Mouse (Mus musculus): Measurements from ENCODE around the gene Casz1. TPM values are rescaled to one million over a fixed set of nuclear protein-coding genes. Genes with fewer than 3 reads are reported as not detected.
A peak's percentile ranks its signal among the peaks of the same experiment; 100 is the strongest.

Casz1 gene
- polyA plus RNA-seq, 1 experiment from 2014 or later, result 4.9 TPM

DNA sequence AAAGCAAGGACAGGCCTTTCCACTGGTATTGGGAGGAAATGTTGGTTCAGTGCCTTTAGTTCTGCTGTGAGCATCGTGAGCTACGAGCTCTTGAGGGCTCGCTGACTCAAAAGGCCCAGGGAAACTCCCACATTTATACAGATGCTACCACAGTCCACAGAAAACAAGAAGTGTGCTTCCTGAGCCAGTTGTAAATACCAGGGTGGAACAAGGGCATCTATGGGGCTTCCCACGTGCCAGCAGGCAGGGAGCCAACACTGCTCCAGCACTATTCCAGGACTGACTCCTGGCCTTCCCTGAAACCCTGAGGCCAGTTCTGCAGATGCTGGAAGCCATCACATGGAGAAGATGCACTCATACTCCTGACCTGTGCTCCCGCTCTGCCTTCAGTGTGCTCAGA is 165.4 kb downstream of the Casz1 start:
- no peak overlapping the region for H3K9ac ChIP-seq (ENCODE audit: low read length)
- WGBS, result 86% methylated on average over 5 of the region's 5 CpGs

DNA sequence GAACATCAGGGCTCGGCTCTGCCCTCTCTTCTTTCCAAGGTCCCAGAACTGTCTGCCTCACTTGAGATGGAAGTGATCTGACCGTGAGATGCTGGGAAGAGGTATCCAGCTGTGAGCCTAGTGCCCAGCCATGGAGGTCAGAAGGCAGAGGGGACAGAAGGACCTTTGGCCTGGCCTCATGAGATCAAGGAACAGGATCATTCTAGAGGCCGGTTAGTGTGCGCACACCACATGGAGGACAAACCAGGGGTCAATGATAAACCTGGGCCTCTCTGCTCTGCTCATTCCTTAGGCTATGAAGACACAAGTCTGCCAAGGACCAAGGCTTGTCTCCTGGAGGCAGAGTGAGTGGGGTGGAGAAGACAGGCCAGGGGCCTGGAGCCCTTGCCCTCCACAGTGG is 166.5 kb downstream of the Casz1 start:
- no peaks in the 10 kb centered on the region for H3K9me3 ChIP-seq (ENCODE audit: control insufficient read depth, low read length)
- no peak for DNase-seq (ENCODE audit: low spot score)
- no peaks in the 10 kb centered on the region; the same call in 1 of the 2 replicates for H3K36me3 ChIP-seq (ENCODE audit: control insufficient read depth, insufficient read depth, low read length)
- WGBS, result 68% methylated on average over 4 of the region's 4 CpGs
- no peak overlapping the region for H3K27ac ChIP-seq (ENCODE audit: low read depth, low read length)
- no peak overlapping the region for H3K9ac ChIP-seq (ENCODE audit: low read length)
- ATAC-seq (ENCODE audit: insufficient read depth, low FRiP score, low TSS enrichment), result no peak
- H3K4me3 ChIP-seq (ENCODE audit: low read depth, low read length), result no peak overlapping the region
- peaks cover 5% of the 10 kb centered on the region; the same call in 1 of the 2 replicates for H3K4me1 ChIP-seq (ENCODE audit: control insufficient read depth, insufficient read depth, low read length)
- no peak overlapping the region for H3K4me2 ChIP-seq (ENCODE audit: low read depth)
- H3K27me3 ChIP-seq (ENCODE audit: control insufficient read depth, insufficient read depth, low read length), result no peaks in the 10 kb centered on the region

More for the DNA sequence above, 165.4 kb downstream of the Casz1 start:
- no peak overlapping the region for H3K4me3 ChIP-seq (ENCODE audit: low read depth, low read length)
- DNase-seq (ENCODE audit: low spot score) (no peak), ATAC-seq (ENCODE audit: insufficient read depth, low FRiP score, low TSS enrichment) (no peak)
- H3K4me1 ChIP-seq (ENCODE audit: control insufficient read depth, insufficient read depth, low read length), result no peaks in the 10 kb centered on the region; the same call in 1 of the 2 replicates
- H3K4me2 ChIP-seq (ENCODE audit: low read depth), result no peak overlapping the region
- H3K27me3 ChIP-seq (ENCODE audit: control insufficient read depth, insufficient read depth, low read length), result no peaks in the 10 kb centered on the region
- no peaks in the 10 kb centered on the region; the same call in 1 of the 2 replicates for H3K36me3 ChIP-seq (ENCODE audit: control insufficient read depth, insufficient read depth, low read length)
- H3K9me3 ChIP-seq (ENCODE audit: control insufficient read depth, low read length), result no peaks in the 10 kb centered on the region
- H3K27ac ChIP-seq (ENCODE audit: low read depth, low read length), result no peak overlapping the region

DNA sequence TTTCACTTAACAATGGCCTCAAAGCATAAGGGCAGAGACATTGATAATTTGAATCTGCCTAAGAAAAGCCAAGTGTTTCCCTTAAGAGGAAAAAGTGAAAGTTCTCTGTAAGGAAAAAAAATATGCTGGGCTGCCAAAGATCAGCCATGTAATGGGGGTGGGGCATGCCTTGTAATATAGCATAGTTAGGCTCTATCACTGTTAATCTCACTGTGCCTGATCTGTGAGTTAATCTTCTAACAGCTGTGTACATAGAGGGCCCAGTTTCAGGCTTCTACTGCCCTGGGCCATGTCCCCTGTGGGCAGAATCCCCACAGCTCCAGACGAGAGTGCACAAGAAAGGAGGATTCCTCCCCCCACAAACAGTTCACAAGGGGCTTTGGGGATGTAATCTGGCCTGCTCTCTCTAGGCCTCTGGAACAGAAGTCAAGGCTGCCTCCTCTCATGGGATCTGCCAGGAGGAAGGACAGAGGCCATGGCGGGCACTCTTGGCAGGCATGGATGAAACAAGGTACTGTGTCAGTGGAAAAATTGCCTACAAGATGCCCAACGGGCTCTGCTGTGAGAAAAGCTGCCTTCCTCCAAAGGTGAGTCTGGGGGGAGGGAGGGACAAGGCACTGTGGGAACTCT is 167.5 kb downstream of the Casz1 start:
- Histone ChIP-seq H3K9ac (ENCODE audit: low read length) (no peak overlapping the region), H3K4me1 (ENCODE audit: control insufficient read depth, insufficient read depth, low read length) (peaks cover 5% of the 10 kb centered on the region; the same call in 1 of the 2 replicates), H3K27ac (ENCODE audit: low read depth, low read length) (no peak overlapping the region), H3K4me3 (ENCODE audit: low read depth, low read length) (no peak overlapping the region), H3K27me3 (ENCODE audit: control insufficient read depth, insufficient read depth, low read length) (no peaks in the 10 kb centered on the region), H3K9me3 (ENCODE audit: control insufficient read depth, low read length) (no peaks in the 10 kb centered on the region), H3K36me3 (ENCODE audit: control insufficient read depth, insufficient read depth, low read length) (no peaks in the 10 kb centered on the region; the same call in 1 of the 2 replicates), H3K4me2 (ENCODE audit: low read depth) (no peak overlapping the region)
- DNase-seq (ENCODE audit: low spot score) (no peak), ATAC-seq (ENCODE audit: insufficient read depth, low FRiP score, low TSS enrichment) (no peak)
- WGBS, result 57% methylated on average over 3 of the region's 3 CpGs

DNA sequence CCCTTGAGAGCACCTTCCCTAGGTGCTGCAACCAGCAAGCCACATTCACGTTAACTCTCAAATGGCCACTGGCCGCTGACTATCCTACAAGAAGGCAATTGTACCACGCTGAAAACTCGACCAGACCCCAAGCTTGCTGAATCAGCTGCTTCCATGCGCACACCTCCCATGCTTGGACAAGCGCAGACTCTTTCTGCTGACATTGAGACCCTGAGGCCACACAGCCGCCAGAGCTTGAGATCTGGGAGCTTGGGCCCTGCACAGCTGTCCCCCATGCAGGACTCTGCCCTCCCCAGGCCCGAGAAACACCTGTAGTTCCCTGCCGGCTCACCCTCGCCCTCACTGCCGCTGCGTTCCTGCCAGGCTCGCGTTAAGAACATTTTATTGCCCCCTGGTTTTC is 168.5 kb downstream of the Casz1 start:
- DNase-seq (ENCODE audit: low spot score) (no peak), ATAC-seq (ENCODE audit: insufficient read depth, low FRiP score, low TSS enrichment) (no peak)
- Histone ChIP-seq H3K27ac (ENCODE audit: low read depth, low read length) (no peak overlapping the region), H3K36me3 (ENCODE audit: control insufficient read depth, insufficient read depth, low read length) (no peaks in the 10 kb centered on the region; the same call in 1 of the 2 replicates), H3K27me3 (ENCODE audit: control insufficient read depth, insufficient read depth, low read length) (no peaks in the 10 kb centered on the region), H3K4me2 (ENCODE audit: low read depth) (no peak overlapping the region), H3K4me3 (ENCODE audit: low read depth, low read length) (no peak overlapping the region), H3K9me3 (ENCODE audit: control insufficient read depth, low read length) (no peaks in the 10 kb centered on the region), H3K9ac (ENCODE audit: low read length) (no peak overlapping the region), H3K4me1 (ENCODE audit: control insufficient read depth, insufficient read depth, low read length) (peaks cover 5% of the 10 kb centered on the region; the same call in 1 of the 2 replicates)
- WGBS, result 79% methylated on average over 14 of the region's 14 CpGs

DNA sequence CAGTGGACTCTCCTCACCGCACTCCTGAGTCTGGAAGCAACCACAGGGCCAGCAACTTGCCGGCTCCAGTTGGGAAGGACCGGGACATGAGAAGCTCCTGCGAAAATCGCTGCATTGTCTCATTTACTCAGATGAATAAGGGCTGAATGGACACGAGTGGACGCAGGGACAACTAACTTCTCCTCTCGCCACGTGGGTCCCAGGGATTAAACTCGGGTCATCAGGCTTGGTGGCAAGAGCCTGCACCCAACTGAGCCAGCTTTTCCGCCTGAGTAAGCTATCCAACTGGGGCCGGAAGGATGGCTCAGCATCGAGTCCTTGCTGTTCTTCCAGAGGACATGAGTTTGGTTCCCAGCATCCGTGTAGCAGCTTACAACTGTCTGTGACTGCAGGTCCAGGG is 169.2 kb downstream of the Casz1 start:
- H3K27ac ChIP-seq (ENCODE audit: low read depth, low read length), result no peak overlapping the region
- no peak overlapping the region for H3K4me3 ChIP-seq (ENCODE audit: low read depth, low read length)
- 80% methylated on average over 14 of the region's 14 CpGs for WGBS
- DNase-seq (ENCODE audit: low spot score) (no peak), ATAC-seq (ENCODE audit: insufficient read depth, low FRiP score, low TSS enrichment) (no peak)
- H3K4me1 ChIP-seq (ENCODE audit: control insufficient read depth, insufficient read depth, low read length), result peaks cover 9% of the 10 kb centered on the region
- H3K27me3 ChIP-seq (ENCODE audit: control insufficient read depth, insufficient read depth, low read length), result no peaks in the 10 kb centered on the region
- no peaks in the 10 kb centered on the region; the same call in 1 of the 2 replicates for H3K36me3 ChIP-seq (ENCODE audit: control insufficient read depth, insufficient read depth, low read length)
- no peak overlapping the region for H3K9ac ChIP-seq (ENCODE audit: low read length)
- H3K9me3 ChIP-seq (ENCODE audit: control insufficient read depth, low read length), result no peaks in the 10 kb centered on the region
- no peak overlapping the region for H3K4me2 ChIP-seq (ENCODE audit: low read depth)

DNA sequence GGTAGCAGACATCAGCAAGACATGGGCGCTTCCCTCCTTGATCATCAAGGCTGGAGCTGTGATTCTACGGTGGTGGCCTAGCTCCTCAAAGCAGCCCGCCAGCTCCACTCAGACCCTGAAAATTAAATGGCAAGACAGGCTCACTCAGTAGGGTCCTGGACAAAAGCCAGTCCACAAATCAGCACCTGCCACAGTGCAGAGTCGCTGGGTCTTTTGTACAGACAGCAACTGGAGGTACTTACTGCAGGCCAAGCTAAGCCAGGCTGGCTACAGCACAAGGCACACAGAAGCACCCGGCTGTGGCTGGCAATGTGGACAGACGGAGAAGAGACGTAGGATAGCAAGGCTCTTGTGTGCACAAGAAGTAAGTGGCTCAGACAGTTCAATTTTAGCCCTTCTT is 170.6 kb downstream of the Casz1 start:
- Histone ChIP-seq H3K9me3 (ENCODE audit: control insufficient read depth, low read length) (no peaks in the 10 kb centered on the region), H3K36me3 (ENCODE audit: control insufficient read depth, insufficient read depth, low read length) (no peaks in the 10 kb centered on the region; the same call in 1 of the 2 replicates), H3K4me2 (ENCODE audit: low read depth) (no peak overlapping the region), H3K27me3 (ENCODE audit: control insufficient read depth, insufficient read depth, low read length) (no peaks in the 10 kb centered on the region), H3K4me3 (ENCODE audit: low read depth, low read length) (no peak overlapping the region), H3K4me1 (ENCODE audit: control insufficient read depth, insufficient read depth, low read length) (peaks cover 11% of the 10 kb centered on the region), H3K9ac (ENCODE audit: low read length) (no peak overlapping the region), H3K27ac (ENCODE audit: low read depth, low read length) (no peak overlapping the region)
- 50% methylated on average over 7 of the region's 7 CpGs for whole genome bisulfite sequencing
- DNase-seq (ENCODE audit: low spot score) (peak; percentile 46), ATAC-seq (ENCODE audit: insufficient read depth, low FRiP score, low TSS enrichment) (peak; percentile 56; the same call in 1 of the 2 replicates)

DNA sequence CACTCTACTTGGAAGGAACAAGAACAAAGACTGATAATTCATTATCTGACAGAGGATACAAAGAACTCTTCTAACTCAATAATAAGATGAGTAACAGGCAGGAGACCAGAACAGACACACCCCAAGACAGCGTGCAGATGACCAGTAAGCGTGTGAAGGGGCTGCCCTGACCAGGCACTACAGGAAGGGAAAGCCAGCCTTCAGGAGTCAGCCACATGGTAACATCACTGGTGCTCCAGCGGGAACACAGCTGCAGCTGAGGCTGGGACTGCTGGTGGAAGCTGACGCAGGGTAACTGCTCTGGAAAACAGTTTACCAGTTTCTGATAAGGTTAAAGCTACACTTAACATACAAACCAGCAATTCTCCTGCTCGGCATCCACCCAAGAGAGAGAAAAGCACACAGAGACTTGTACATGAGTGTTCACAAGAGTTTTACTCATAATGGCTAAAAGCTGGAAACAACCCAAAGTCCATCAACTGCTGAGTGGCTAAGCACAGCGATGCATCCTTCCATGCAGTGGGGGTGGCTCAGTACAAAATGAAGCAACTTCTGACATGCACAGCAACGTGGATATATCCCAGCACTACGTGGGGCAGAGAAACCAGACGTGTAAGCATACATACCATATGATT is 174.1 kb downstream of the Casz1 start:
- Histone ChIP-seq H3K9ac (ENCODE audit: low read length) (no peak overlapping the region), H3K4me3 (ENCODE audit: low read depth, low read length) (no peak overlapping the region), H3K27me3 (ENCODE audit: control insufficient read depth, insufficient read depth, low read length) (no peaks in the 10 kb centered on the region), H3K9me3 (ENCODE audit: control insufficient read depth, low read length) (no peaks in the 10 kb centered on the region), H3K4me1 (ENCODE audit: control insufficient read depth, insufficient read depth, low read length) (peaks cover 14% of the 10 kb centered on the region), H3K4me2 (ENCODE audit: low read depth) (no peak overlapping the region), H3K36me3 (ENCODE audit: control insufficient read depth, insufficient read depth, low read length) (no peaks in the 10 kb centered on the region), H3K27ac (ENCODE audit: low read depth, low read length) (peak overlapping the region; percentile 54; the same call in 1 of the 2 replicates)
- 58% methylated on average over 9 of the region's 9 CpGs for WGBS
- no peak for DNase-seq (ENCODE audit: low spot score)
- 0 out of 2 replicates have a peak, but pooled peaks have one; percentile 28 for ATAC-seq (ENCODE audit: insufficient read depth, low FRiP score, low TSS enrichment)

DNA sequence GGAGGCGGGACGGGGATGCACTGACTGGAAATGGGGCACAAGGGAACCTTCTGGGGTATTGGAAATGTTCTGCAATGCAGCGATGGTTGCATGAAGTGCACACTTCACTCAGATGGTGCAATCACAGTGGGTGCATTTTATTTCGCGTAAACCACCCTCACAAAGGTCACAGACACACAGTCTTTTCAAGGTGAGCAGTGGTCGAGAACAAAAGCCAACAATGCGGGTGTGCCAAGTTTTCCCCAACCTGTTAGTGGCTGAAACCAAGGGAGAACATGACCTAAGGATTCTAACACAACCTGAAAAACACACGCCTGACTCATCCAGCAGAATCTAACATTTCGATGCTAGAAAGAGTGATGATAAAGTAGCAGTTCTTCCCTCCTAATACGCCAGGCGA is 174.7 kb downstream of the Casz1 start:
- H3K4me1 ChIP-seq (ENCODE audit: control insufficient read depth, insufficient read depth, low read length), result peaks cover 14% of the 10 kb centered on the region
- no peaks in the 10 kb centered on the region for H3K27me3 ChIP-seq (ENCODE audit: control insufficient read depth, insufficient read depth, low read length)
- ATAC-seq (ENCODE audit: insufficient read depth, low FRiP score, low TSS enrichment) (no peak), DNase-seq (ENCODE audit: low spot score) (no peak)
- H3K4me3 ChIP-seq (ENCODE audit: low read depth, low read length), result no peak overlapping the region
- H3K9ac ChIP-seq (ENCODE audit: low read length), result no peak overlapping the region
- 92% methylated on average over 11 of the region's 11 CpGs for whole genome bisulfite sequencing
- H3K4me2 ChIP-seq (ENCODE audit: low read depth), result no peak overlapping the region
- no peak overlapping the region for H3K27ac ChIP-seq (ENCODE audit: low read depth, low read length)
- H3K36me3 ChIP-seq (ENCODE audit: control insufficient read depth, insufficient read depth, low read length), result no peaks in the 10 kb centered on the region
- no peaks in the 10 kb centered on the region for H3K9me3 ChIP-seq (ENCODE audit: control insufficient read depth, low read length)

DNA sequence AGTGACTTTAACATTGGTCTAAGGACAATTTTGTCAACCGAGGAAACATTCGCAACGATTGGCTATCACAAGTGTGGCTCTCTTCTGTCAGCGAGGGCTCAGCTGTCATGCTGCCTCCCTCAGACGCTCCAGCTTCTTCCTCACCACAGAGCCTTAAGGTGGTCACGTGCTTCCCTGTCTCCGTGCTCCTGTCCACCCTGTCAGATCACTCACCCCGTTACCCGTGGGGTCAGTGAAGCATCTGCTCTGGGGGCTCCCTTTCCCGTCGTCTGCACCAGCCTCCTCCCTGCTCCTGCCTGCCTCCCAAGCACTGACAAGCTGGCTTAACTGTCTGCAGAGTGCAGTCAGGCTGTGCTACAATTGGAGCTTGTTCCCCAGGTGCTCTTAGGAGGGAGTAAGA is 175.6 kb downstream of the Casz1 start:
- peaks cover 15% of the 10 kb centered on the region for H3K4me1 ChIP-seq (ENCODE audit: control insufficient read depth, insufficient read depth, low read length)
- ATAC-seq (ENCODE audit: insufficient read depth, low FRiP score, low TSS enrichment), result no peak

More for the DNA sequence above, 175.6 kb downstream of the Casz1 start:
- H3K4me2 ChIP-seq (ENCODE audit: low read depth), result no peak overlapping the region
- no peaks in the 10 kb centered on the region for H3K9me3 ChIP-seq (ENCODE audit: control insufficient read depth, low read length)
- H3K9ac ChIP-seq (ENCODE audit: low read length), result no peak overlapping the region
- no peak overlapping the region for H3K4me3 ChIP-seq (ENCODE audit: low read depth, low read length)
- no peaks in the 10 kb centered on the region for H3K36me3 ChIP-seq (ENCODE audit: control insufficient read depth, insufficient read depth, low read length)
- WGBS, result 67% methylated on average over 11 of the region's 11 CpGs
- no peak overlapping the region for H3K27ac ChIP-seq (ENCODE audit: low read depth, low read length)
- DNase-seq (ENCODE audit: low spot score), result no peak
- no peaks in the 10 kb centered on the region for H3K27me3 ChIP-seq (ENCODE audit: control insufficient read depth, insufficient read depth, low read length)
